Mouse (Mus musculus) frontal cortex, adult 2 months (tissue): ENCODE data around the gene Scrn1. TPM values are rescaled to one million over a fixed set of nuclear protein-coding genes. Genes with fewer than 3 reads are reported as not detected.

Experiments
- DNase-seq, 2 experiments: peaks; one replicate each; pipeline ENCODE4 v3.0.0; 2022; ENCODE audit warnings: low spot score in 1 of 2; ENCODE audit errors: extremely low spot score in 1 of 2
- polyA plus RNA-seq: library from polyadenylated mRNA; depleted of rRNA; stranded (reverse); fragments of >200 nt; gene quantifications from 2 replicates; pipeline ENCODE4 v1.2.3, GENCODE M21; 2012

The Scrn1 gene
- polyA plus RNA-seq, 1 experiment, result 121 TPM

DNA sequence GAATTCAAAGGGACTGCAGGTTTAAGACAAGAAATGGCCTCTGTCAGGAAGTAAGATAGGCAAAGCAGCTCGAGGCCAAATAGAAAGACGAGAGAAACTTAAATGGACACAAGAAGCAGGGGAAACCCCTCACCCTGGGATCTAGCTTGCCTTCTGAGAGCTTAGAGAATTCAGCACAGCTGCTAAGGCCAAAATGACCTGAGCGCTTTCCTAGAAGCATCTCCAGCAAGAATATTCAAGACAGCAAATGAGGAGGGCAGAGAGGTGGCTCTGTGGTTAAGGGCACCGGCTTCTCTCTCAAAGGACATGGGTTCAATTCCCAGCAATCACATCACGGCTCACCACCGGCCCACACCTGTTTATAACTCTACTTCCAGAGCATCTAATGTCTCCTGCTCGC is 29.2 kb downstream of the Scrn1 start:
- DNase-seq, result no peak

DNA sequence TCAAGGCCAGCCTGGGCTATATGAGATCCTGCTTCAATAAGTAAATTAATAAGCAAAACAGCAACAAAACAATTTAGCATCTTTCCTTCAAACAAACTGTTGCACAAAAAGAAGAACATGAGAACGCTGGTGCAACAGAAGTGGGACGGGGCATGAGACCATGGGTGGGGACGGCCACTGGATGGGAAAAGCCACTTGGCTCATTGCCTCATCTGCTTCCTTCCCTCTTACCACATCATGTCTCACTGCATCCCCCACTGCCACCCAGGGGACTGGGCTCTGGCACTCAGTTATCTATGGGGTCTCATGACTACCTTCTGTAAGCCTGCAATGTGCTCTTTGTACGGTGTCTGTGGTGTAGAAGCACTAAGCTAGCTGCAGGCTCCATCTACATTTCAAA is 30.8 kb downstream of the Scrn1 start:
- DNase-seq, result no peak

DNA sequence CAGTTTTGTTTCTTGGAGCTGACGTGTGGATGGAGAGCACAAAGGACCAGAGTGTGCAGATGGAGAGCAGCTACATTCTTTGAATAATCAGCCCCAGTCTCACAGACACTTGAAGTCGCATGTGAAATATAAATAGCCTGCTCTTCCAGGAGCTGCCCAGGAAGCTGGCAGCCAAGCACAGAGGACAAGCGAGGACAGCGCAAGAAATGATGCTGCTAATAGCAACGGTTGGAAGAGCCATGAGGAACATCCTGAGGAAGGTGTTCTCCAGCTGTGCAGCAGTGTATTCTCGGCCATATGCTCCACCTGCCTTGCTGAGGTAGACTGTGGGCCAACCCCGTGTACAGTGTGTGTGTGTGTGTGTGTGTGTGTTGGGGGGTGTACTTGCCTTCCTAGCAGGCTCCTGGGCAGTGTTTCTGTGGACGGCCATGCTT is 35.2 kb downstream of the Scrn1 start:
- DNase-seq, result peak; percentile 51 to 67

DNA sequence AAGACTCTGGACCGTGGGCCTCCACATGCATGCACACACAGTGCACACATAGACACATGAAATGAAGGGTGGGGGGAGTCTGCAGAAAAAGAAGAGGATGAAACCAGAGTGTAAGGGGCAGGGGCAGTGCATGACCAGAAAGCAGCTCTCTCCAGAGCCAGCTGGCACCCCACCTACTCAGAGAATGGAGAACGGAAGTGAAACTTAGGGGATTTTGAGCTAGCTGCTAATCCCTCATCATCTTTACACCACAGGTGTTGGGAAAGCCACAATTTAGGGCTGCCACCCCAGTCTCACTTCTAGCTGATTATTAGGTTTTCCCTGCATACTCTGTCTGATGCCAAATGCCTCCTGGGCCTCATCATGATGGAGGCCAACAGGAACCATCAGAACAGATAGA is 36.1 kb downstream of the Scrn1 start:
- DNase-seq, result no peak

DNA sequence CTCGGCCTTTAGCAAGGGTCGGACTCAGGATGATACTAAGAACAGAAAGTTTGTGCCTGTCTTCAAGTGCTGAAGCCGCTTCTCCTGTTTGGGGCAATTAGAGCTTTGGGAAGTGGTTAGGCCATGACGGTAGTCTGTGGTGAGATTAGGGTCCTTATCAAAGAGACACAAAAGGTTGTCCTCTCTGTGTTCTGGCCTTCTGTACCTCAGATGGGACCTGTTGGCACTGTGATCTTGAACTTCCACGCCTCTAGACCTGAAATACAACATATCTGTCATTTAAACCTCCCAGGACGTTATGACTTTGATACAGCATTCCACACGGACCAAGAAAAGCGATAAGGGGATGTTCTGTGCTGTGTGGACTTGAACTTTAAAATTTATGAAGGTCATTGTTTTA is 37.6 kb downstream of the Scrn1 start:
- DNase-seq, result no peak

DNA sequence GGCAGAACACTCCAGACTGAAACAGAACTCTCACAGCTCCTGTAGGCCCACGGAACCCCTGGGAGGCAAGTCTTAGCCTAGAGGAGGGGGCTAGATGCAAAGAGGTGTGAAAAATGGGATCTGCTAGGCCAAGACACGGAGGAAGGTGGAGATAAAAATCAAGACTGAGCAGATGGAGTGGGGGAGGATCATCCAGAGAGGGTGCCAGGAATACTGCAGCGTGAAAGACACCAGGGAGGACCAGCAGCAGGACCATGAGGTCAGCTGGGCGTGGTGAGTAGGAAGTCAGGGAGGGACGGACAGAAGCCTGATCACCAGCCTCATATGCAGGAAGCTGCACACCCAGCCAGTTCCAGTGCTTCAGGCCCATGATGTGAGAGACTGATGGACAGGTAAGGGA is 47.5 kb downstream of the Scrn1 start:
- DNase-seq, result peak in 1 of 2 experiments; percentile 52

DNA sequence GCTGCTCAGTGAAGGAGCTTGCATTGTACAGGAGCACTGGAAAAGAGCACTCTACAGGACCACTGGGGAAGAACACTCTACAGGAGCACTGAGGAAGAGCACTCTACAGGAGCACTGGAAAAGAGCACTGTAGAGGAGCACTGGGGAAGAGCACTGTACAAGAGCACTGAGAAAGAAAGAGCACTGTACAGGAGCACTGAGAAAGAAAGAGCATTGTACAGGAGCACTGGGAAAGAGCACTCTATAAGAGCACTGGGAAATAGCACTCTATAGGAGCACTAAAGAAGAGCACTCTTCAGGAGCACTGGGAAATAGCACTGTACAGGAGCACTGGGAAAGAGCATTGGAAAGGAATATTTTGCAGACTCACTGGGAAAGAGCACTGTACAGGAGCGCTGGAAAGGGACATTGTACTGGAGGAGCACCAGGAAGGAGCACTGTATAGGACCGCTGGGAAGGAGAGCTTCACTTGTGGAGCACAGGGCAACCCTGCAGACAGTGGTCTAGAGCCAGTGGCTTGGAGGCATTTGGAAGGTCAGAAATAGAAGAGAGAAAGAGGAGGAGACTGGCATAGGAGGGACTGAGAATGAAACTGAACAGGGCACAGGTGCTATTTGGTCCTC is 49.7 kb downstream of the Scrn1 start:
- no peak for DNase-seq

DNA sequence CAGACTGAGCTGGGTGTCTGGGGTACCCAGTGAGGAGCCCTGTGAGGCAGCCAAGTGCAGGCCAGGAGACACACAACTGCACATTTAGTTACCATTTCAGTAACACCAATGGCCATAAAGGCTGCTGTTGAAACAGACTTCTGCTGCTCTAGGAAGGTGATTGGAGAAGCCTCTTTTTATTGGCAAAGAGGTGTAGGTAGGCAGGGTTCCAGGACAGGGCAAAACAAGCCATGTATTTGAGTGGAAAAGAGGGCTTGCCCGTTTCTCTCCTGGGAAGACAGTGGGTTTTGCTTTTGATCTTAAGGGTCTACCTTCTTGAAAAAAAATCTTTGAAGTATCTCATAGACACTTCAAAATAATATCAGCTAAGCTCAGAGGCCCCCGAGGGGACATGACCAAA is 54.0 kb downstream of the Scrn1 start:
- DNase-seq, result no peak

DNA sequence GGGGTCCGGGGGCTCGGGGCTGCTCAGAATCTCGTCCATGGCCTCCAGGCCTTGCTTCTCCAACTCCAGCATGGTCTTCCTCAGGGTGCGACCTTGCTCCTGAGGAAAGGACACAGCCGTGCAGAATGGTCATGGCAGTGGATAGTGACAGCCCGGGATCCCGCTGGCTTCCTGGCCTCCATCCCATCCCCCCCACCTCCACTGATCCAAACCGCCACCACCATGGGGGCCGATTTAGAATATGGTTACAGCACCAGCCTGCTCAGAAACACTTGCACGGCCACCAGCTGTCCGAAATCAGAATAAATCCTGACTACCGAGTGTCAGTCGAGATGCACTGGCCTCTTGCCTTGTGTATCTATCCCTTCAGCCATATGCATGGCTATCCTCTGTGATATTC is 57.0 kb downstream of the Scrn1 start:
- no peak for DNase-seq

DNA sequence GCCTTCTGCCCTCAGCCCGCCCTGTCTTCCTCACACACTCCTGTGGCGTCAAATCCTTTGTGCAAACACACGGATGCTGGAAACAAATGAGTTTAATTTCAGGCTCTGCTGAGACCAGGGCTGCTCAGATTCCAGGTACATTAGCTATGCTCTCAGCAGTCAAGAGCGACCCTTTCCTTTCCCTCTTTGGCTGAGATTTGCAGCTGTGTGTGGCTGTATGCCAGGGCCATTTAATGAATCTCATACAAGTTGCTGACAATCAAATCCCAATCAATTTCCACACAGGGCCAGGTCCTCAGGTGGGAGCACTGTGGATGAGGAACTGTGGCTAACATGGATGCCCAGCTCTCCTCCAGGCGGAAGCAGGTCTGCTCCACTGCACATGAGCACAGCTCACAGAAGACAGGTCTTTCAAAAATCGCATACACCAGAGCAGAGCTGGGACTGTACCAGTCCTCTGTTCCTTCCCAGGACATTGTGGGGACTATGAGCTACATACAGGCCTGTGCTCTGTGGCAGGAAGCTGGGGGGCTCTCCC is 58.0 kb downstream of the Scrn1 start:
- no peak for DNase-seq

DNA sequence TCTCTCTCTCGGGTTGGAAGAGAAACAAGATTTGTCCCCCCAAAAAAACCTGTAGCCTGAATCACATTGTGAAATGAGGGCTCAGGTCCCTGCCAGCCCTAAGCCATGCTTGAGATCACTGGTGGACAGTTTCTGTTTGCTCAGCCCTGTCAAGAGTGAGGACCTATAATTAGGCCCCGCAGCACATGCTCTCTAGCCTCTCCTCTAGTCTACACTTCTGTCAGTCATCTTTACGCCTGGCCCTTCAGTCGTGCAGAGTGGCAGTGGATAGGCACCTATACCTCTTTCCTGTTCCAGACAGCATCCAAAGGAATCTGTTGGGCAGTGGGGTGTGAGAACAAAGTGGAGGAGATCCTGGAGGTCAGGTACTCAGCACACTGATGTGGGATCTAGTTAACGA is 58.5 kb downstream of the Scrn1 start:
- DNase-seq, result no peak

DNA sequence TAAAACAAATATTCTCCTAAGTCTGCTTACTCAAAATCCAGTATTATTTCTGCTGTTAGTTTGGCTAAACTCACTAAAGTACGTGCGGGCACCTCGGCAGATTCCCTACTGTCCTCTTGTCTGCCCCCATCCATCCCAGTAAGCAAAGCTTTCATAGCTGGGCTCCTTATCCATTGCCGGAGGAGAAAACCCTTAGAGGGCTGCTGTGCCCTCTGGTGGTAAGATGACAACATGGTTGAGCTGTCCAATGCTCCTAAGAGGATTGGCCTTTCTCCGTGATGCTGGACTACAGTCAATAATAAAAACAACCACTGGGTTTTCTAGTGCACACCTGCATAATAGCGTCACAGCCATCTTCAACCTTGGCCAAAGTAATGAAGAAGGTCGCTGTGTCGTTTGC is 59.3 kb downstream of the Scrn1 start:
- DNase-seq, result peak; percentile 40 to 80

DNA sequence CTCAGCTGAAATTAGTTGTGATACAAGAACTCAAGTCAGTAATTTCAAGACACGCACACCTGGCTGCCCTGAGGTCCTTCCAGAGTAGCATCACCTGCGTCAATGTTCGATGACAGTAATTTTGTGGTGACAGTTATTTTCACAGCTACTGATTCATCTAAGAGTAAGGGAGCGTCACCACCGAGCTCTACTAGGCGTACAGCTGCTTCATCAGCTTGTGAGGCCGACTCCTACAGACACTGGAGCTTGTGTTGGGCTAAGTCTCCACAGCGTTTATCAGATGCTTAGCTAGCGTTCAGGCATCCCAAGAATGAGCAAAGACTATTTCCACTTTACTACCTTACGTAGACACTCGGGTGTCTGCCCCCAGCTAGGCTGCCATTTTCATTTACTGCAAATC is 60.0 kb downstream of the Scrn1 start:
- DNase-seq, result peak in 1 of 2 experiments; percentile 44

DNA sequence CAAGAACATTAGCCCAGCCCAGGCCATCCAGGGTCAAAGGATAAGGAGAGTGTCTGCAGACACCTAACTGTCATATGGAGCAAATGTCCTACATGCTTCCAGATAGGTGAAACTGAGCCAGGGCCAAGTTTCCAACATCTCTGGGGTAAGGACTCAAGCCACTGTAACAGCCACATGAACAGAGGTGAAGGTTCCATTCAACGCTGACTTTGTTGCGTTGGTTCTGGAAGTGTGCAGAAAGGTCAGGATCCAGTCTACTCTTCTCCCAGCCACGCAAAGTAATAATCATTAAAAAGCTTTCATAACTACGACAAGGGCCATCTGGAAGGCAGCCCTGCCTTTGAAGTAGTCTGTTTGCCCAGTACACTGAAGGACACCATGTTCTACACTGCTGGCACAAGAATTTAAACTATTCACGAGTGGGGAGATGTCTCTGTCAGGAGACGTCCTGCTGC is 63.6 kb downstream of the Scrn1 start:
- no peak for DNase-seq

DNA sequence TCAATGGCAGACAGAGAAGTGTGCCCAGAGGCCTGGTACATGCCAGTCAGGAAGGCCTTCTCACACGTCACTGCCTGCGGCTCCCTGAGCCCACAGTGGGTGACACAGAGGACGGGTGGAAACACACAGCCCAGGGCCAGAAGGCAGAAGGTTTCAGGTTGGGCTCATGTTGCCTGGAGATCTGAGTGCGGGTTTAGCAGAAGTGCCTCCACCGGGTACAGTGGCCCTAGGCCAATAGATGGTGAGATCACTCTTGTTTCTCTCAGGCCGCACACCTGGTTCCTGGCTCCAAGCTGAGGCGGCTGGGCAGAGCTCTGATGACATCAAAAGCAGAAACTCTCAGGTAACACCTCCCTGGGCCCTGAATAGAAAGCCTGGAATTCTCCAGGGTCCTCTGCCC is 70.1 kb downstream of the Scrn1 start:
- no peak for DNase-seq

DNA sequence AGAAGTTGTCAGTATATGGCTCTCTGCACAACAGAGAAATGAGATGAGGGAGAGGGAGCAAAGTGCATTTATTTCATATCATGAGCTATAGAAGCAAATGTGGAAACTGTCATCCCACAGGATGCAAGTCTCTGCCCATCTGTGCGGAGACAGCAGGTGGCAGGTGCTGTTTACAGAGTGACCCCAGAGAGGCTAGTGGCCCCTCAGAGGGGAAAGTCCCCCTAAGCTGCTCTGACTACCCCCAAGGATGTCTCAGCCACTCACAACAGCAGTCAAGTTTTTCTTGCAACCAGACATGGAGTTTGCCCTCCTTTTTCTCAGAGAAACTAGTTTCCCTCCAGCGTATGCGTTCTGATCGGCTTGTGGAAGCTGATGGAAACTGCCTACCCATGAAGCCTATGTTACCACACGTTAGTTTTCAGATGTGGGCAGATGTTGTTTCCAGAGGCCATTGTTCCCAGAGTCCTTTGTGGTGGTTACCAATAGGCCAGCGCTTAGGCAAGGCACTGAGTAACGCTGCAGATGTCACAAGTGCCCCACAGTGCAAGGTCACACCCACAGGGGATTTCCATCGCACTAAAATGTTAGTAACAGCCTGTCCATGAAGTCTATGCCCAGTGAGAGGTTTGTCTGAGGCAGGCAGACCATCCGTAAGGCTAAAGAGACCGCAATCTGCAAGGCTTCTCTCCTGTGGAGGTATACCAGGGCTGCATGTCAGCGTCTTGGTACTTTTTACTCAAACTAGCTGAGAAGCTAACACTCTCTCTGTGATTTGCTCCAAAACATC is 71.5 kb downstream of the Scrn1 start:
- DNase-seq, result no peak

DNA sequence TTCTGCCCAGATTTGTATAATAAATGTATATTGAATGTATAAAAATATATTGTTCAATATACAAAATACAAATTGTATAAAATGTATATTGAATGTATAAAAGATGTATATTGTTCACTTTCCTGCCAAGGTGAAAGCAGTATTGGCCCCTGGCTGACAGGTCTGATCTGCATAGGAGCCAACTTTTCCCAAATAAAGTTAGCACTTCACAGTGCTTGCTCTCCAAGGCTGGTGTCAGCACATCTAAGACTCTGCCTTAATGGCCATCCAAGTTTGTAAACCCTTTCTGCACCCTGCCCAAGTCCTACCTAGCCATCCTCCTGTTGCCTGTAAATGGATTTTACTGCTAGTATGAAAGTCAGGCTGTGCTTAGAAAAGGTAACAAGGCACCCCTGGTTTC is 72.2 kb downstream of the Scrn1 start:
- no peak for DNase-seq

DNA sequence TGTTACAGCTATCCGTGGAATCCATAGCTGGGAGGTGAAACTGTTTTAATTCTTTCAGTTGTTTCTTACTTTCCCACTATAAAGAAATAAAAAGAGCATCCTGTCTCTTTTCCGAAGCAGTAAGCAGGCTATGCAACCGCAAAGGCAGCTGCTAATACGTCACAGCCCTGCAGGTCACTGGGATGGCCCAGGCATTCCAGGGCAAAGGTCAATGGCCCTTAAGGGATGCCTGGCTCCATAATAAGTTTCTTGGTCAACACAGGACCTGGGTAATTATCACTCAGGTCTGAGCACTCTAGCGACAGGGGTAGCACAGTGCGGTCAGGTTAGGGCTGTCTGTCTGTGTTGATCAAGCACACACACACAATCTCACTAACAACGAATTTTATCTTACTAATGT is 75.2 kb downstream of the Scrn1 start:
- DNase-seq, result no peak

DNA sequence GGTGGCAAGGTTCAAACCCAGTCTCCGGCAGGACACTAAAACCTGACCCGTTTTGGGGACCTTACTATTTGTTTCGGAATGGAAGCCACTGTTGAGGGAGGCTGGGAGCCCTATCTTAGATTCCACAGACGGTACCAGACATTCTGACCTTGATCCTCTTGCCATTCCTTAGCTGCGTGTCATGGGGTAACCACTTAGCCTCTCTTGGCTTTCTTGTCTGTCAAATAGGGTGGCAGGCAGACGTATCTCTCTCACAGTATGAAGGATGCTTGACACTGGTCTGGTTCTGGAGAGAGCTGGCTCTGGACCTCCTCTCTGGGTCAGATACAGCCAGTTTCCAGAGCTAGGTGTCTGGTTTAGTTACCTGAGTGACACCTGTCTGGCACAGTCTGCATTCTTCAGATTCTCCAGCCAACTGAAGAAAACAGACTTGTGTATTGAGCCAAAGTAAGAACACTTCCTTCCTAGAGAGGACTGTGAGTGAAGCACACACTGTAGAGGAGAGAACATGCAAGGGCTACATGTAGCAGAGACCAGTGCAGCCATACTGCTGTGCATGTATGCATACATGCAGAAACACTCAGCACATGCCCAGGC is 80.2 kb downstream of the Scrn1 start:
- no peak for DNase-seq

DNA sequence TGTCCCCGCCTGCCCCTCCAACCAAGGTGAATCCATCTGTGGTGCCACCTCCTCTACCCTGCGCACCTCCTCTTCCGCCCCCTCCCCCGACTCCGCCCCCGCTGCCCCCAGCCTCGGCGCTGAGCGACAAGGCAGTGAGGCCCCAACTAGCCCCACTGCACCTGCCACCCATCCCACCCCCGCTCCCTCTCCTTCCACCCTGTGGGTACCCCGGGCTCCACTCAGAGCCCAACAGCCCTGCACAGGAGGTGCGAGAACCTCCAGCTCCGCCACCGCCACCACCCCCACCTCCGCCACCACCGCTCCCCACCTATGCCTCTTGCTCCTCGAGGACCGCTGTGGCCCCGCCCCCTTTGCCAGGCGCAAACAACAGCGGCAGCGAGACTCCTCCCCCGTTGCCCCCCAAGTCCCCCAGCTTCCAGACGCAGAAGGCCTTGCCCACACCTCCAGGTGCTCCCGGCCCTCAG is 80.8 kb downstream of the Scrn1 start:
- DNase-seq, result no peak

DNA sequence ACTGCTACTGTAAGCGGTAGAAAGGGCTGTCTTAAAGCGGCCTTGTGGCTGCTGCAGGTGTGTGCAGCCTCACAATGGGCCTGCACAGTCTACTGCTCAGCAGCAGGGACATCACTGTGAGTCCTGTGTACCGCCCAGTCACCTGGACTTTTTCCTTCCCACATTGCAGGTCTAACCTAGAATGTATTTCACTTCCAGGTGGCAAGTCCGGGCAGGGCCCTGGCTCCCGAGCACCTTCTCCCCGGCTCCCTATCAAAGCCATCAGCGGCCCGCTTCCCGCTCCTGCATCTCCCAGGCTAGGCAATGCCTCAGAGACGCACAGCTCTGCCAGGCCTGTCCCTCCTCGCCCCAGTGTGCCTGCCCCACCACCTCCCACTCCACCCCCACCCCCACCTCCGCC is 81.3 kb downstream of the Scrn1 start:
- DNase-seq, result no peak
